Mouse (Mus musculus) MEL (cell line): ENCODE measurements around the gene Ppfibp2.

Experiments used
- BHLHE40 ChIP-seq: IDR thresholded peaks from 2 replicates; pipeline ENCODE4 v1.6.1; 2012; ENCODE audit warnings: low read depth, mild to moderate bottlenecking, inconsistent platforms, low read length, improper control_type of control experiment, borderline replicate concordance
- CHD1 ChIP-seq: IDR thresholded peaks from 2 replicates; pipeline ENCODE4 v1.6.1; 2012; ENCODE audit warnings: low read depth, mild to moderate bottlenecking, inconsistent platforms, low read length, improper control_type of control experiment
- EP300 ChIP-seq, 2 experiments: IDR thresholded peaks; 2 replicates each; pipeline ENCODE4 v1.6.1; 2011; ENCODE audit warnings: improper control_type of control experiment in 2 of 2, low read length in 2 of 2, low read depth in 1 of 2, mild to moderate bottlenecking in 1 of 2
- ETS1 ChIP-seq: IDR thresholded peaks from 2 replicates; pipeline ENCODE4 v1.6.1; 2012; ENCODE audit warnings: low read depth, mild to moderate bottlenecking, inconsistent platforms, low read length, improper control_type of control experiment, moderate library complexity
- MAX ChIP-seq: IDR thresholded peaks from 2 replicates; pipeline ENCODE4 v1.6.1; 2011; ENCODE audit warnings: low read length, improper control_type of control experiment
- MYC ChIP-seq: IDR thresholded peaks from 2 replicates; pipeline ENCODE4 v1.6.1; 2011; ENCODE audit warnings: low read depth, mild to moderate bottlenecking, low read length, improper control_type of control experiment, moderate library complexity
- NELFE ChIP-seq: IDR thresholded peaks from 2 replicates; pipeline ENCODE4 v1.6.1; 2011; ENCODE audit warnings: low read depth, low read length, improper control_type of control experiment
- POLR2A ChIP-seq, 2 experiments: IDR thresholded peaks; 2 replicates each; pipeline ENCODE4 v1.6.1; 2011 to 2012; ENCODE audit warnings: low read length in 2 of 2, mild to moderate bottlenecking in 2 of 2, control low read depth in 1 of 2, improper control_type of control experiment in 1 of 2, low read depth in 1 of 2, moderate library complexity in 1 of 2; ENCODE audit not compliant: control insufficient read depth in 1 of 2, insufficient read depth in 1 of 2, poor library complexity in 1 of 2
- RCOR1 ChIP-seq: IDR thresholded peaks from 2 replicates; pipeline ENCODE4 v1.6.1; 2012; ENCODE audit warnings: low read depth, mild to moderate bottlenecking, inconsistent platforms, low read length, improper control_type of control experiment
- TCF12 ChIP-seq: IDR thresholded peaks from 2 replicates; pipeline ENCODE4 v1.6.1; 2014; ENCODE audit warnings: low read depth, mild to moderate bottlenecking, inconsistent platforms, low read length, improper control_type of control experiment, moderate library complexity
- ZC3H11A ChIP-seq: IDR thresholded peaks from 2 replicates; pipeline ENCODE4 v1.6.1; 2012; ENCODE audit warnings: low read depth, mild to moderate bottlenecking, inconsistent platforms, low read length, improper control_type of control experiment
- ZMIZ1 ChIP-seq: IDR thresholded peaks from 2 replicates; pipeline ENCODE4 v1.6.1; 2012; ENCODE audit warnings: low read depth, mild to moderate bottlenecking, inconsistent platforms, low read length, improper control_type of control experiment, moderate library complexity

- TF ChIP-seq ETS1: no peak
- no peak for TF ChIP-seq MYC
- TF ChIP-seq NELFE: no peak
- TF ChIP-seq ZMIZ1: no peak
- TF ChIP-seq ZC3H11A: no peak
- no peak for TF ChIP-seq MAX
- no peak for TF ChIP-seq TCF12
- TF ChIP-seq BHLHE40: no peak
- no peak for TF ChIP-seq POLR2A (IDR thresholded peaks at IDR 0.05; ENCODE audit: control insufficient read depth in 1 of 2, insufficient read depth in 1 of 2, low read depth in 1 of 2, low read length in 2 of 2, poor library complexity in 1 of 2)
- TF ChIP-seq CHD1: no peak
- no peak for TF ChIP-seq RCOR1
- TF ChIP-seq EP300 (IDR thresholded peaks at IDR 0.05; ENCODE audit: low read depth in 1 of 2, low read length in 2 of 2): no peak
Observed at GRCm38 (mm10) chr7:107625781-107626180, 30.8 kb downstream of the Ppfibp2 start.
